Mouse (Mus musculus): ENCODE results near the gene Rbbp9.

Gene Rbbp9

GRCm38 (mm10) chr2:144550529-144550928 is at the start of gene Rbbp9:
Gene Rbbp9, minus strand, starts transcription at chr2:144550869.
- peak; percentile 67 for DNase-seq

GRCm38 (mm10) chr2:144599831-144600687 is 49.4 kb upstream of the Rbbp9 start, which contains the start of gene Dtd1:
Gene Dtd1, plus strand, starts transcription at chr2:144599897.
- DNase-seq = peak; percentile 95

- no peak for DNase-seq
These were observed 47.3 kb upstream of the Rbbp9 start for GRCm38 (mm10) chr2:144598006-144598405.

GRCm38 (mm10) chr2:144593951-144594651 is 43.4 kb upstream of the Rbbp9 start, which contains the start of gene Smim26:
Gene Smim26, plus strand, starts transcription at chr2:144594054.
- DNase-seq = peak; percentile 80

GRCm38 (mm10) chr2:144593036-144593435 is 42.4 kb upstream of the Rbbp9 start:
- DNase-seq = peak; percentile 28

GRCm38 (mm10) chr2:144588723-144589122 is 38.1 kb upstream of the Rbbp9 start:
- no peak for DNase-seq

GRCm38 (mm10) chr2:144555820-144556552 is 5.3 kb upstream of the Rbbp9 start, which contains the start of gene Sec23b:
Gene Sec23b, plus strand, starts transcription at chr2:144556229.
- peak; percentile 96 for DNase-seq

GRCm38 (mm10) chr2:144555286-144555819 is 4.7 kb upstream of the Rbbp9 start:
- no peak for DNase-seq

- DNase-seq = no peak
These were observed 3.2 kb upstream of the Rbbp9 start for GRCm38 (mm10) chr2:144553905-144554304.

GRCm38 (mm10) chr2:144547559-144547958 is 3.1 kb downstream of the Rbbp9 start:
- no peak for DNase-seq

GRCm38 (mm10) chr2:144545481-144545880 is 5.2 kb downstream of the Rbbp9 start:
- no peak for DNase-seq

GRCm38 (mm10) chr2:144545061-144545460 is 5.6 kb downstream of the Rbbp9 start:
- DNase-seq = no peak

- DNase-seq = no peak
These were observed 6.0 kb downstream of the Rbbp9 start for GRCm38 (mm10) chr2:144544630-144545029.

- DNase-seq = no peak
These were observed 7.0 kb downstream of the Rbbp9 start for GRCm38 (mm10) chr2:144543670-144544069.

GRCm38 (mm10) chr2:144541246-144541645 is 9.4 kb downstream of the Rbbp9 start:
- DNase-seq = no peak

- no peak for DNase-seq
These were observed 13.5 kb downstream of the Rbbp9 start for GRCm38 (mm10) chr2:144537123-144537522.

GRCm38 (mm10) chr2:144527821-144528174 is 22.9 kb downstream of the Rbbp9 start:
- no peak for DNase-seq

GRCm38 (mm10) chr2:144526981-144527820 is 23.5 kb downstream of the Rbbp9 start, which contains the start of the genes Dzank1 and Polr3f:
Gene Dzank1, minus strand, starts transcription at chr2:144527414.
Gene Polr3f, plus strand, starts transcription at chr2:144527718.
- peak; percentile 97 for DNase-seq

- DNase-seq = peak; percentile 37
These were observed 24.8 kb downstream of the Rbbp9 start for GRCm38 (mm10) chr2:144525856-144526255.

- no peak for DNase-seq
These were observed 30.9 kb downstream of the Rbbp9 start for GRCm38 (mm10) chr2:144519772-144520171.

- no peak for DNase-seq
These were observed 36.0 kb downstream of the Rbbp9 start for GRCm38 (mm10) chr2:144514619-144515018.

- DNase-seq = no peak
These were observed 48.5 kb downstream of the Rbbp9 start for GRCm38 (mm10) chr2:144502134-144502533.

All from cerebellum, adult 11-12 months (tissue).